Mouse (Mus musculus): ENCODE data around the gene Gsto2. TPM values are rescaled to one million over a fixed set of nuclear protein-coding genes. Genes with fewer than 3 reads are reported as not detected.
A peak's percentile ranks its signal among the peaks of the same experiment; 100 is the strongest.

The Gsto2 gene
- 0.55 and 0.67 TPM in 2 replicates for polyA plus RNA-seq (2014; fragmentation: Nextera tagmentation; extraction: Ambion mirVana)

- H3K4me1 ChIP-seq (replicated peaks; ENCODE audit: control insufficient read depth, insufficient read depth, low read length) = peaks cover 4% of the 10 kb centered on the region; the same call in 1 of the 2 replicates
- peak within 1 kb of the TSS; percentile 80 for H3K9ac ChIP-seq (ENCODE audit: low read depth, low read length)
- under 1% methylated on average over 49 of the region's 49 CpGs for WGBS
- H3K36me3 ChIP-seq (ENCODE audit: control insufficient read depth, insufficient read depth, low read length) = peaks cover 8% of the 10 kb centered on the region; the same call in 1 of the 2 replicates
- DNase-seq (ENCODE audit: low spot score) (peak; percentile 90), ATAC-seq (replicated peaks; ENCODE audit: low FRiP score) (peak; percentile 100)
- peak within 1 kb of the TSS; percentile 75 for H3K4me3 ChIP-seq (ENCODE audit: low read depth, low read length)
- peak within 1 kb of the TSS; percentile 67; the same call in 1 of the 2 replicates for H3K27ac ChIP-seq (ENCODE audit: low read depth, low read length)
- 0 out of 2 replicates have a peak, but pooled peaks cover 3% of the 10 kb centered on the region for H3K27me3 ChIP-seq (replicated peaks; ENCODE audit: control insufficient read depth, insufficient read depth, low read length)
- H3K4me2 ChIP-seq = peak within 1 kb of the TSS; percentile 81
- no peaks in the 10 kb centered on the region for H3K9me3 ChIP-seq (ENCODE audit: control insufficient read depth, low read length)
Measured at GRCm38 (mm10) chr19:47865353-47865947, at the start of gene Gsto2. Gsto2 (plus strand) TSS chr19:47865534.

DNA sequence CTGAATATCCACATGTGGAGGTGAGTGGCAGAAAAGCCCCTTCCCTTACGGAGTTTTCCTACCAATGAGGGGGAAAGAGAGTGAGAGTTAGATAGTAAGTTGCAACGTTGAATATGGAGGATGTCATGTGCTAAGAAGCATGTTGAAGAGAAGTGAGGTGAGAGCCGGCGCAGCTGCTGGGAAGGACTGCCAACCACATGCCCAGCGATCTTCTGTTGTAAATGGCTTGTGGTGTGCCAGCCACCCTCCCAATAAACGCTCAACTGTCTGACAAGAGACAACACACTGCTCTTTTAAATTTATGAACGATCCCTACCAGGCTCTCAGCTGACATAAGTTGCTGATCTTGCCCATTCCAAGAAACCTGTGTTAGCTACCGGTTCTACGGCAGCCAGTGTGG, 47.6 kb upstream of the Gsto2 start:
- no peak for DNase-seq (ENCODE audit: low spot score)
- Histone ChIP-seq H3K36me3 (ENCODE audit: control insufficient read depth, insufficient read depth, low read length) (no peaks in the 10 kb centered on the region), H3K4me1 (replicated peaks; ENCODE audit: control insufficient read depth, insufficient read depth, low read length) (no peaks in the 10 kb centered on the region), H3K4me2 (no peak overlapping the region), H3K27ac (ENCODE audit: low read depth, low read length) (no peak overlapping the region), H3K27me3 (replicated peaks; ENCODE audit: control insufficient read depth, insufficient read depth, low read length) (peaks cover under 1% of the 10 kb centered on the region; the same call in 1 of the 2 replicates), H3K4me3 (ENCODE audit: low read depth, low read length) (no peak overlapping the region), H3K9ac (ENCODE audit: low read depth, low read length) (no peak overlapping the region), H3K9me3 (ENCODE audit: control insufficient read depth, low read length) (no peaks in the 10 kb centered on the region)
- 78% methylated on average over 9 of the region's 9 CpGs for WGBS
- ATAC-seq (replicated peaks; ENCODE audit: low FRiP score) = no peak

- Histone ChIP-seq H3K4me2 (no peak overlapping the region), H3K27me3 (replicated peaks; ENCODE audit: control insufficient read depth, insufficient read depth, low read length) (peaks cover 3% of the 10 kb centered on the region; the same call in 1 of the 2 replicates), H3K9me3 (ENCODE audit: control insufficient read depth, low read length) (no peaks in the 10 kb centered on the region), H3K9ac (ENCODE audit: low read depth, low read length) (no peak overlapping the region), H3K27ac (ENCODE audit: low read depth, low read length) (no peak overlapping the region), H3K4me3 (ENCODE audit: low read depth, low read length) (no peak overlapping the region), H3K36me3 (ENCODE audit: control insufficient read depth, insufficient read depth, low read length) (no peaks in the 10 kb centered on the region), H3K4me1 (replicated peaks; ENCODE audit: control insufficient read depth, insufficient read depth, low read length) (no peaks in the 10 kb centered on the region)
- DNase-seq (ENCODE audit: low spot score) (peak; percentile 57), ATAC-seq (replicated peaks; ENCODE audit: low FRiP score) (no peak)
- WGBS = 18% methylated on average over 8 of the region's 9 CpGs
Measured at GRCm38 (mm10) chr19:47820832-47821493, 44.4 kb upstream of the Gsto2 start.

GRCm38 (mm10) chr19:47821494-47821872, 43.9 kb upstream of the Gsto2 start:
- ATAC-seq (replicated peaks; ENCODE audit: low FRiP score) (no peak), DNase-seq (ENCODE audit: low spot score) (no peak)
- peaks cover 3% of the 10 kb centered on the region; the same call in 1 of the 2 replicates for H3K27me3 ChIP-seq (replicated peaks; ENCODE audit: control insufficient read depth, insufficient read depth, low read length)
- 36% methylated on average over 7 of the region's 7 CpGs for WGBS
- H3K27ac ChIP-seq (ENCODE audit: low read depth, low read length) = no peak overlapping the region
- no peak overlapping the region for H3K9ac ChIP-seq (ENCODE audit: low read depth, low read length)
- H3K4me2 ChIP-seq = no peak overlapping the region
- H3K9me3 ChIP-seq (ENCODE audit: control insufficient read depth, low read length) = no peaks in the 10 kb centered on the region
- no peaks in the 10 kb centered on the region for H3K36me3 ChIP-seq (ENCODE audit: control insufficient read depth, insufficient read depth, low read length)
- no peak overlapping the region for H3K4me3 ChIP-seq (ENCODE audit: low read depth, low read length)
- no peaks in the 10 kb centered on the region for H3K4me1 ChIP-seq (replicated peaks; ENCODE audit: control insufficient read depth, insufficient read depth, low read length)

DNA sequence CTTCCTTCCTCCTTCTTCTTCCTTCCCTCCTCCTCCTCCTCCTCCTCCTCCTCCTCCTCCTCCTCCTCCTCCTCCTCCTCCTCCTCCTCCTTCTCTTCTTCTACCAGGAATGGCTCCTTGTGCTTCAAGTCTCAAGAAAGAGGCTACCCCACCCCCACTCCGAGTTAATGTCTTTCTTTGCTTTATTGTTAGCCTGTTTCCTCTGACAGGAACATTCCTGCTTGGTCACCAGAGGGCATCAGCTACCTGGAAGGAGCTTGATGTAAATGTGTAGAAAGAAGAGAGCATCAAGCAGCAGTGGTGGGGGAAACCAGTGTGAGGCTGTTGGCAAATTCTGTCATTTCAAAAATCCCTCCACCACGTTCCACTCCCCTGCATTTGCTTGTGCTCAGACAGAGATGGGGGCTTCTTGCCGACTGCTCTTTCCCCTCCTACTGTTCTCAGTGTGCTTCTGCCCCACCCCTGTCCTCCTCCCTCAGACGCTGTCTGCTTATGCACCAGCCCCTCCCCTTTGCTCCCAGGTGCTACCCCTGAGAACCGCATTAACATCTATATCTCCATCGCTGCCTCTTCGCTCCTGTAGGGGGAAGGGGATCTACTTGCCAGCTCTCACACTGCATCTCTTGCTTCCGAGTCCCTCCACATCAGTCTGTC, 43.1 kb upstream of the Gsto2 start:
- Histone ChIP-seq H3K4me3 (ENCODE audit: low read depth, low read length) (no peak overlapping the region), H3K36me3 (ENCODE audit: control insufficient read depth, insufficient read depth, low read length) (no peaks in the 10 kb centered on the region), H3K27ac (ENCODE audit: low read depth, low read length) (no peak overlapping the region), H3K27me3 (replicated peaks; ENCODE audit: control insufficient read depth, insufficient read depth, low read length) (peaks cover 3% of the 10 kb centered on the region; the same call in 1 of the 2 replicates), H3K4me2 (no peak overlapping the region), H3K9ac (ENCODE audit: low read depth, low read length) (no peak overlapping the region), H3K9me3 (ENCODE audit: control insufficient read depth, low read length) (no peaks in the 10 kb centered on the region), H3K4me1 (replicated peaks; ENCODE audit: control insufficient read depth, insufficient read depth, low read length) (no peaks in the 10 kb centered on the region)
- no peak for DNase-seq (ENCODE audit: low spot score)
- 15% methylated on average over 8 of the region's 8 CpGs for WGBS
- ATAC-seq (replicated peaks; ENCODE audit: low FRiP score) = no peak

- H3K4me2 ChIP-seq = no peak overlapping the region
- no peak overlapping the region for H3K4me3 ChIP-seq (ENCODE audit: low read depth, low read length)
- no peak overlapping the region for H3K9ac ChIP-seq (ENCODE audit: low read depth, low read length)
- no peaks in the 10 kb centered on the region for H3K9me3 ChIP-seq (ENCODE audit: control insufficient read depth, low read length)
- ATAC-seq (replicated peaks; ENCODE audit: low FRiP score) = no peak
- no peaks in the 10 kb centered on the region for H3K4me1 ChIP-seq (replicated peaks; ENCODE audit: control insufficient read depth, insufficient read depth, low read length)
- no peaks in the 10 kb centered on the region for H3K36me3 ChIP-seq (ENCODE audit: control insufficient read depth, insufficient read depth, low read length)
- 74% methylated on average over 5 of the region's 5 CpGs for WGBS
- no peak for DNase-seq (ENCODE audit: low spot score)
- no peak overlapping the region for H3K27ac ChIP-seq (ENCODE audit: low read depth, low read length)
- H3K27me3 ChIP-seq (replicated peaks; ENCODE audit: control insufficient read depth, insufficient read depth, low read length) = peaks cover 3% of the 10 kb centered on the region; the same call in 1 of the 2 replicates
Measured at GRCm38 (mm10) chr19:47824026-47824425, 41.3 kb upstream of the Gsto2 start.

GRCm38 (mm10) chr19:47829913-47830450, 35.4 kb upstream of the Gsto2 start:
- ATAC-seq (replicated peaks; ENCODE audit: low FRiP score) (no peak), DNase-seq (ENCODE audit: low spot score) (no peak)
- H3K9ac ChIP-seq (ENCODE audit: low read depth, low read length) = no peak overlapping the region
- no peak overlapping the region for H3K4me2 ChIP-seq
- no peaks in the 10 kb centered on the region for H3K9me3 ChIP-seq (ENCODE audit: control insufficient read depth, low read length)
- no peaks in the 10 kb centered on the region for H3K27me3 ChIP-seq (replicated peaks; ENCODE audit: control insufficient read depth, insufficient read depth, low read length)
- WGBS = 81% methylated on average over 14 of the region's 14 CpGs
- no peak overlapping the region for H3K27ac ChIP-seq (ENCODE audit: low read depth, low read length)
- H3K4me1 ChIP-seq (replicated peaks; ENCODE audit: control insufficient read depth, insufficient read depth, low read length) = no peaks in the 10 kb centered on the region
- no peak overlapping the region for H3K4me3 ChIP-seq (ENCODE audit: low read depth, low read length)
- no peaks in the 10 kb centered on the region for H3K36me3 ChIP-seq (ENCODE audit: control insufficient read depth, insufficient read depth, low read length)

- Histone ChIP-seq H3K4me3 (ENCODE audit: low read depth, low read length) (no peak overlapping the region), H3K4me2 (no peak overlapping the region), H3K27ac (ENCODE audit: low read depth, low read length) (no peak overlapping the region), H3K9ac (ENCODE audit: low read depth, low read length) (no peak overlapping the region), H3K4me1 (replicated peaks; ENCODE audit: control insufficient read depth, insufficient read depth, low read length) (no peaks in the 10 kb centered on the region), H3K36me3 (ENCODE audit: control insufficient read depth, insufficient read depth, low read length) (no peaks in the 10 kb centered on the region), H3K9me3 (ENCODE audit: control insufficient read depth, low read length) (no peaks in the 10 kb centered on the region), H3K27me3 (replicated peaks; ENCODE audit: control insufficient read depth, insufficient read depth, low read length) (no peaks in the 10 kb centered on the region)
- DNase-seq (ENCODE audit: low spot score) (no peak), ATAC-seq (replicated peaks; ENCODE audit: low FRiP score) (no peak)
- 91% methylated on average over 8 of the region's 8 CpGs for WGBS
Measured at GRCm38 (mm10) chr19:47831111-47831510, 34.2 kb upstream of the Gsto2 start.
